Mouse (Mus musculus) colon, adult 2 months (tissue): Measurements from ENCODE around the gene Fkbp1b. TPM values are rescaled to one million over a fixed set of nuclear protein-coding genes. Genes with fewer than 3 reads are reported as not detected.

Experiments
- polyA plus RNA-seq: library from polyadenylated mRNA; depleted of rRNA; stranded (reverse); fragments of >200 nt; gene quantifications from 2 replicates; pipeline ENCODE4 v1.2.3, GENCODE M21; 2012; rRNA removed

The Fkbp1b gene
- polyA plus RNA-seq, result 7.6 and 9.2 TPM in 2 replicates

GRCm38 (mm10) chr12:4841392-4841887 lies at the start of gene Fkbp1b:
Fkbp1b (minus strand) TSS chr12:4841591.

GRCm38 (mm10) chr12:4874161-4874927 lies 33.0 kb upstream of the Fkbp1b start, which contains the start of gene Mfsd2b:
Mfsd2b (minus strand) TSS chr12:4874359.

GRCm38 (mm10) chr12:4842890-4843597 lies 1.7 kb upstream of the Fkbp1b start, which contains the start of gene Wdcp:
Wdcp (plus strand) TSS chr12:4843303.

DNA sequence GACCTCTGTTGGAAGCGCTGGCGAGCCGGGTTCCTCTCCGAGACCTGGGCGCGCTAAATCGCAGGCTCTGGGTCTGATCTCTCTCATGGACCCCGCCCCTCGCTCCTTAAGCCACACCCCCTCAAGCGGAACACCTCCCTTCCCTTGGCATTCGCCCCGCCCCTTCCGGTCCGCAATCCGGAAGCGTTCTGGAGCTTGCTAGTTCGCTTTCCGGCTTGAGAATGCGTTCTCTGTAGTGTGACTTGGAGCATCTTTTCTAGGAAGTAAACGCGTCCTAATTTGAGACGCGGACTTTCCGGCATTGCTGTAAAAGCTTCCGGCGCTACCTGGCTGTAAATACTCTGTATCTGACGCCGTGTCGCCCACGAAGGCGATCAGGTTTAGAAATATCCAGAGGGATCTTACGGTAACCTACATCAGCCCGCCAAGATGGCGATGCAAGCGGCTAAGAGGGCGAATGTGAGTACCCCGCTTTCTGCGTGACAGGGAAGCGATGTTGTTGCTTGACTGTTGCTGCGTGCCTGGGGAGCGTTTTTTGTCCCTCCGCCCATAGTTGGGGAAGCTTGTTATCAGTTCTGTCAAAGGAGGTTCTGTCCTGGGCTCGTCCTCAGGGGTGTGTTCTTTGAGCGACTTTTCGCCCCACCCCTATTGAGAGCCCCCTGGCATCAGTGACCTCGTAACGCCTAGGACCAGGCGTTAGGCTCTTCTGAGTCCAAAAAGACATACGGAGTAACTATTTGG lies 23.9 kb downstream of the Fkbp1b start, which contains the start of gene Sf3b6:
Gene Sf3b6 (plus strand): TSS at position 184 of the 741 bp plus-strand sequence.

Other genes with a start within 250 kb of the Fkbp1b start
- gene Itsn2, start 249.0 kb downstream of the Fkbp1b start, polyA plus RNA-seq, result 17.4 and 17.5 TPM in 2 replicates
- gene Gm3625, start 248.7 kb downstream of the Fkbp1b start, polyA plus RNA-seq, result not detected in 2 replicates
- gene Fam228a, start 103.2 kb downstream of the Fkbp1b start, polyA plus RNA-seq, result not detected in 2 replicates
- 0.07 and 0.10 TPM in 2 replicates for gene Pfn4, start 72.6 kb downstream of the Fkbp1b start, polyA plus RNA-seq
- gene Fam228b, start 72.3 kb downstream of the Fkbp1b start, polyA plus RNA-seq, result 0.08 and 0.23 TPM in 2 replicates
- 36.7 and 37.3 TPM in 2 replicates for gene Sf3b6, start 24.0 kb downstream of the Fkbp1b start, polyA plus RNA-seq
- gene Wdcp, start 1.7 kb upstream of the Fkbp1b start, polyA plus RNA-seq, result 3.0 and 3.3 TPM in 2 replicates
- 1.9 and 2.6 TPM in 2 replicates for gene Mfsd2b, start 32.8 kb upstream of the Fkbp1b start, polyA plus RNA-seq
- 7.8 and 8.4 TPM in 2 replicates for gene Ubxn2a, start 66.1 kb upstream of the Fkbp1b start, polyA plus RNA-seq
- gene Atad2b, start 75.8 kb upstream of the Fkbp1b start, polyA plus RNA-seq, result 14.4 and 16.1 TPM in 2 replicates